Comparison of ENCODE assay signal across 15 mouse cellular contexts in genomic region chr12:17677743-17678142, GRCm38 (mm10). TPM values are rescaled to one million over a fixed set of nuclear protein-coding genes. Genes with fewer than 3 reads are reported as not detected.
DNase-seq lines count a peak whose midpoint lies in the region; ATAC-seq and TF ChIP-seq lines count a peak whose summit lies in the region.
"Had no signal": no experiment of that assay in that cellular context is flagged by ENCODE, and none has a peak within 500 bp of the region (broad histone marks: within the 10 kb centered on the region; RNA-seq: fewer than 3 reads in every experiment).

No protein-coding gene starts in this region.

- intact Hi-C loops in heart, adult 2 months (cut with DNase I) = no loop called here

- TF ChIP-seq CTCF in heart, adult 2 months (IDR thresholded peaks at IDR 0.05) = peak; percentile 65
- peak; percentile 26; the same call in 1 of the 2 replicates for TF ChIP-seq CTCF in lung, embryonic 14.5 days (IDR thresholded peaks at IDR 0.05; ENCODE audit: low read depth)
- peak in 2 of 3 experiments; percentile 13 to 54; a peak in 3 of 6 replicates for TF ChIP-seq CTCF in MEL (IDR thresholded peaks at IDR 0.05 in 2 of 3, conservative IDR thresholded peaks at IDR 0.05 in 1 of 3; ENCODE audit: control insufficient read depth in 1 of 3, insufficient read depth in 1 of 3, low read depth in 2 of 3, low read length in 3 of 3, poor library complexity in 1 of 3, severe bottlenecking in 1 of 3)

- no peak for ATAC-seq in heart, embryonic 12.5 days (ENCODE audit: insufficient number of reproducible peaks, low FRiP score)
- no peak for ATAC-seq in lung, embryonic 14.5 days (ENCODE audit: insufficient read depth)

- H3K9ac ChIP-seq in heart, adult 2 months (ENCODE audit: low read depth, low read length) = no peak overlapping the region
- no peak overlapping the region for H3K9ac ChIP-seq in heart, embryonic 12.5 days
- H3K9ac ChIP-seq in lung, embryonic 14.5 days = no peak overlapping the region
- H3K9ac ChIP-seq in MEL (ENCODE audit: control insufficient read depth, low read depth, low read length, poor library complexity, severe bottlenecking) = no peak overlapping the region

- H3K36me3 ChIP-seq in heart, adult 2 months (ENCODE audit: control insufficient read depth, insufficient read depth, low read length) = no peaks in the 10 kb centered on the region
- no peaks in the 10 kb centered on the region for H3K36me3 ChIP-seq in heart, embryonic 12.5 days
- H3K36me3 ChIP-seq in lung, embryonic 14.5 days (ENCODE audit: insufficient read depth) = no peaks in the 10 kb centered on the region
- H3K36me3 ChIP-seq in MEL (ENCODE audit: control insufficient read depth in 1 of 2, insufficient read depth in 2 of 2, low read length in 2 of 2) = no peaks in the 10 kb centered on the region
- H3K36me3 ChIP-seq: midbrain, embryonic 10.5 days had no signal

- no peaks in the 10 kb centered on the region for H3K9me3 ChIP-seq in heart, embryonic 12.5 days (replicated peaks)
- no peaks in the 10 kb centered on the region for H3K9me3 ChIP-seq in lung, embryonic 14.5 days (ENCODE audit: low read depth, low read length)
- no peaks in the 10 kb centered on the region for H3K9me3 ChIP-seq in MEL (replicated peaks; ENCODE audit: insufficient read depth, low read length)
- H3K9me3 ChIP-seq: midbrain, embryonic 10.5 days had no signal

- TF ChIP-seq EP300 in heart, adult 2 months (IDR thresholded peaks at IDR 0.05; ENCODE audit: insufficient read depth, low read depth, low read length) = no peak
- no peak for TF ChIP-seq EP300 in MEL (IDR thresholded peaks at IDR 0.05; ENCODE audit: low read depth in 1 of 2, low read length in 2 of 2)

- no peak overlapping the region for H3K4me3 ChIP-seq in heart, adult 2 months
- no peak overlapping the region for H3K4me3 ChIP-seq in heart, embryonic 12.5 days
- no peak overlapping the region for H3K4me3 ChIP-seq in lung, embryonic 14.5 days (ENCODE audit: low read depth, low read length)
- H3K4me3 ChIP-seq in MEL (ENCODE audit: control insufficient read depth in 1 of 2, insufficient read depth in 1 of 2, low read depth in 2 of 2, low read length in 2 of 2) = no peak overlapping the region
- H3K4me3 ChIP-seq: erythroblast, embryonic 14.5 days; midbrain, embryonic 10.5 days had no signal

- TF ChIP-seq POLR2A in heart, adult 2 months (IDR thresholded peaks at IDR 0.05; ENCODE audit: insufficient read depth, low read depth, low read length) = no peak
- no peak for TF ChIP-seq POLR2A in MEL (IDR thresholded peaks at IDR 0.05; ENCODE audit: control insufficient read depth in 1 of 2, insufficient read depth in 1 of 2, low read depth in 1 of 2, low read length in 2 of 2, poor library complexity in 1 of 2)

- no peaks in the 10 kb centered on the region for H3K27me3 ChIP-seq in heart, adult 2 months (ENCODE audit: control insufficient read depth, insufficient read depth, low read length)
- H3K27me3 ChIP-seq in heart, embryonic 12.5 days (replicated peaks) = no peaks in the 10 kb centered on the region
- no peaks in the 10 kb centered on the region for H3K27me3 ChIP-seq in lung, embryonic 14.5 days (ENCODE audit: insufficient read depth, low read length)
- peaks cover 3% of the 10 kb centered on the region in 2 experiments; a peak in 2 of 4 replicates for H3K27me3 ChIP-seq in MEL (ENCODE audit: control insufficient read depth in 1 of 2, insufficient read depth in 2 of 2, low read length in 2 of 2)

- no peak overlapping the region for H3K27ac ChIP-seq in heart, adult 2 months
- H3K27ac ChIP-seq in heart, embryonic 12.5 days (ENCODE audit: poor library complexity, severe bottlenecking) = no peak overlapping the region
- no peak overlapping the region for H3K27ac ChIP-seq in lung, embryonic 14.5 days (ENCODE audit: low read depth)
- H3K27ac ChIP-seq in MEL (ENCODE audit: control insufficient read depth, low read depth, low read length) = no peak overlapping the region
- H3K27ac ChIP-seq: midbrain, embryonic 10.5 days had no signal

- WGBS in heart, adult 2 months = 87% methylated on average over 2 of the region's 2 CpGs
- WGBS in heart, embryonic 12.5 days = 71% methylated on average over 2 of the region's 2 CpGs
- WGBS in lung, embryonic 14.5 days = 78% methylated on average over 2 of the region's 2 CpGs

- no peaks in the 10 kb centered on the region; the same call in 1 of the 2 replicates for H3K4me1 ChIP-seq in heart, adult 2 months (ENCODE audit: control insufficient read depth, insufficient read depth, low read length)
- peaks cover 13% of the 10 kb centered on the region for H3K4me1 ChIP-seq in heart, embryonic 12.5 days (replicated peaks)
- H3K4me1 ChIP-seq in lung, embryonic 14.5 days (ENCODE audit: insufficient read depth) = no peaks in the 10 kb centered on the region
- no peaks in the 10 kb centered on the region; a peak in 1 of 4 replicates for H3K4me1 ChIP-seq in MEL (ENCODE audit: control insufficient read depth in 1 of 2, insufficient read depth in 2 of 2, low read length in 2 of 2)

- no peak overlapping the region for H3K4me2 ChIP-seq in heart, embryonic 12.5 days
- no peak overlapping the region for H3K4me2 ChIP-seq in lung, embryonic 14.5 days

- peak; percentile 56 for TF ChIP-seq RAD21 in MEL (IDR thresholded peaks at IDR 0.05; ENCODE audit: low read depth, low read length)

- H3K79me2 ChIP-seq in heart, adult 2 months (replicated peaks; ENCODE audit: control insufficient read depth, insufficient read depth, low read length) = no peaks in the 10 kb centered on the region
- H3K79me2 ChIP-seq in MEL (ENCODE audit: control insufficient read depth, insufficient read depth, low read length, poor library complexity) = no peaks in the 10 kb centered on the region

- DNase-seq in heart, adult 2 months = no peak
- peak; percentile 34 for DNase-seq in lung, embryonic 14.5 days
- DNase-seq in lung, postnatal 4 days = no peak
- DNase-seq in MEL (ENCODE audit: low read depth, low spot score) = peak; percentile 24
- peak; percentile 67 for DNase-seq in thymus, postnatal 0 days (ENCODE audit: low spot score)
- no peak for DNase-seq in right cerebral cortex, postnatal 10 days (ENCODE audit: low spot score in 2 of 2)
- DNase-seq in kidney, postnatal 25 days = no peak
- DNase-seq: cerebellum, adult 11 months; embryo, embryonic 11 days; kidney, adult 8-10 months; left cerebral cortex, postnatal 4 days; spleen, adult 18-20 months had no signal

TF ChIP-seq in MEL, 35 proteins besides CTCF, POLR2A, EP300 and RAD21:
- TF ChIP-seq SMC3 (IDR thresholded peaks at IDR 0.05; ENCODE audit: low read depth, low read length) (peak; percentile 65), BHLHE40 (IDR thresholded peaks at IDR 0.05; ENCODE audit: borderline replicate concordance, low read depth, low read length) (no peak), ZC3H11A (IDR thresholded peaks at IDR 0.05; ENCODE audit: low read depth, low read length) (peak; percentile 37; the same call in 1 of the 2 replicates)

RNA-seq across cellular contexts. Expression of gene Hpcal1, which starts 12.9 kb away (rescaled TPM):
- total RNA-seq in heart, adult 2 months (2021) = 10 to 100 TPM; 16.3 to 21.5 TPM
- polyA plus RNA-seq in heart, adult 2 months (2012; rRNA removed) = 37.9 and 41.9 TPM in 2 replicates
- polyA plus RNA-seq in heart, embryonic 12.5 days (2016; fragmentation: Nextera tagmentation; extraction: Ambion mirVana) = 19.9 and 22.1 TPM in 2 replicates
- polyA plus RNA-seq in lung, embryonic 14.5 days (2014; fragmentation: Nextera tagmentation; extraction: Ambion mirVana) = 52.1 and 52.4 TPM in 2 replicates
- 8.8 and 9.1 TPM in 2 replicates for total RNA-seq in MEL (2012; rRNA removed)
- 10 to 100 TPM in 1 of 2 experiments, not detected in 1; 23.0 TPM for polyA plus RNA-seq in MEL (2012; ENCODE audit: insufficient read depth in 1 of 2, insufficient read length in 2 of 2, low read depth in 1 of 2, low replicate concordance in 2 of 2, missing spikeins in 1 of 2)
- polyA plus RNA-seq in thymus, postnatal 0 days (2015; fragmentation: Nextera tagmentation; extraction: Ambion mirVana) = 145 and 152 TPM in 2 replicates

Comparison
In these comparisons a context has a peak if more than half of its experiments do, and no peak if none do; other contexts are left out.
1. DNase-seq: peak in lung, embryonic 14.5 days (single experiment), MEL (single experiment) and thymus, postnatal 0 days (single experiment); none in heart, adult 2 months (0 of 2), lung, postnatal 4 days (0 of 2), right cerebral cortex, postnatal 10 days (0 of 2) and kidney, postnatal 25 days (0 of 2).
2. Peak in every context shown above with its lines, with median percentiles within 50 percentile points of each other: CTCF ChIP-seq.